Mouse (Mus musculus): Measurements from ENCODE around the gene Cstad. TPM values are rescaled to one million over a fixed set of nuclear protein-coding genes. Genes with fewer than 3 reads are reported as not detected.

Cstad gene
- polyA plus RNA-seq, 1 experiment = 0.51 TPM

DNA sequence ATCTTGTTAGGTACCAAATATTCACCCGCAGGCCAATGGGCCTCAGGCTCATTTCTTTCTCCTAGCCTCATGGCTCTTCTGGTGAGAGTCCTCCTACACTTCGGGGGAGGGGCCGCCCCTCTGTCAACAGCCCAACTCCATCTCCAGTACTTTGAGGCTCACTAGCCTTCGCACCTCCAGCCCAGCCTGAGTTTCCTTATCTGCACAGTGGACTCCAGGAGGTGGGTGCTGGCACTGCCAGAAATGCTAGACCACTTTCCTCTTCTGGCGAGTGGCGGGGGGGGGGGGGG is 10.9 kb downstream of the Cstad start:
- H3K36me3 ChIP-seq (ENCODE audit: control insufficient read depth, insufficient read depth, low read length) = no peaks in the 10 kb centered on the region
- H3K27ac ChIP-seq (ENCODE audit: control insufficient read depth, insufficient read depth, low read depth, low read length) = no peak overlapping the region
- no peak overlapping the region for H3K4me3 ChIP-seq (ENCODE audit: control insufficient read depth, low read depth, low read length)
- TF ChIP-seq POLR2A (IDR thresholded peaks at IDR 0.05; ENCODE audit: control insufficient read depth, low read depth, low read length) (no peak), CTCF (IDR thresholded peaks at IDR 0.05; ENCODE audit: control insufficient read depth, insufficient read depth, insufficient replicate concordance, low read depth, low read length) (no peak)
- no peaks in the 10 kb centered on the region for H3K27me3 ChIP-seq (ENCODE audit: control insufficient read depth, insufficient read depth, low read length)
- peaks cover 27% of the 10 kb centered on the region for H3K4me1 ChIP-seq (ENCODE audit: control insufficient read depth, insufficient read depth, low read length)

DNA sequence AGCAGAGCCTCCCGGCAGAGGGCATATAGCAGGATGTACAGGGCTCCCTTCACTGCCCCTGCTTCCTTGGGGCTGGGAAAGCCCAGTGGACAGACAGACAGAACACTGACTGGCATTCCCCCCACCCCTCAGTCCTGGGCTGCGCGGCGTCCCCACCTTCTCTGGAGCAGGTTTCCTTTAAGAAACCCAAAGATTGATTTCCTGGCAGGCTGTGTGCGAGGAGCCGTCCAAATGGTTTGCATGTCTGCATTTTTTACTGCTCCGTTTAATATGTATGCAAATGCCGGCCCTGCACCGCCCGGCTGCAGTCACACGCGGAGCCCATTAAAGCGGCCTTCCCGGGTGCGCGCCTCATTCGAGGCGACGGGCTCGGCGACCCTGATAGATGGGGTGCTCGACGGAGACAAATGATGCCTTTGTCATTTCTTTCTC is 11.8 kb downstream of the Cstad start:
- Histone ChIP-seq H3K4me3 (ENCODE audit: control insufficient read depth, low read depth, low read length) (no peak overlapping the region), H3K27ac (ENCODE audit: control insufficient read depth, insufficient read depth, low read depth, low read length) (no peak overlapping the region), H3K27me3 (ENCODE audit: control insufficient read depth, insufficient read depth, low read length) (no peaks in the 10 kb centered on the region), H3K36me3 (ENCODE audit: control insufficient read depth, insufficient read depth, low read length) (no peaks in the 10 kb centered on the region), H3K4me1 (ENCODE audit: control insufficient read depth, insufficient read depth, low read length) (peaks cover 19% of the 10 kb centered on the region)
- TF ChIP-seq POLR2A (IDR thresholded peaks at IDR 0.05; ENCODE audit: control insufficient read depth, low read depth, low read length) (no peak), CTCF (IDR thresholded peaks at IDR 0.05; ENCODE audit: control insufficient read depth, insufficient read depth, insufficient replicate concordance, low read depth, low read length) (no peak)

DNA sequence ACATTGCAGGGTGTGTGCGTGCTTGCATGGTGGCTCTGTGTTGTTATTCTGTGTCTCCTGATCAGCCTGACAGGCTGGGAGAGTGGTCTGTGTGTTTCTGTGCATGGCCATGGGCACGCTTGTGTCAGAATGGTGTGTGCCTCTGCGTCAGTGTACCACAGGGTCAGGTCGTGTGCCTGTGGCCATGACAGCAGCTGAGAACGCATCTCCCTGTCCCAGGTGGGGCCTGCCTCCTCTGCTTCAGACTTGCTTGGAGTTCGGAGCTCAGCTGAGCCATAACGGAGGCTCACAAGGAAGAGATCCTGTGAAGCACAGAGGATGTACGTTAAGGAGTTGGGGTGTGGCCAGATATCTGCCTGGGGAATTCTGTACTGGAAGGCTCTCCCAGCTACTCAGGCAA is 13.1 kb downstream of the Cstad start:
- H3K4me1 ChIP-seq (ENCODE audit: control insufficient read depth, insufficient read depth, low read length) = peaks cover 16% of the 10 kb centered on the region
- no peak overlapping the region for H3K4me3 ChIP-seq (ENCODE audit: control insufficient read depth, low read depth, low read length)
- H3K36me3 ChIP-seq (ENCODE audit: control insufficient read depth, insufficient read depth, low read length) = no peaks in the 10 kb centered on the region
- H3K27ac ChIP-seq (ENCODE audit: control insufficient read depth, insufficient read depth, low read depth, low read length) = no peak overlapping the region
- no peaks in the 10 kb centered on the region for H3K27me3 ChIP-seq (ENCODE audit: control insufficient read depth, insufficient read depth, low read length)
- TF ChIP-seq POLR2A (IDR thresholded peaks at IDR 0.05; ENCODE audit: control insufficient read depth, low read depth, low read length) (no peak), CTCF (IDR thresholded peaks at IDR 0.05; ENCODE audit: control insufficient read depth, insufficient read depth, insufficient replicate concordance, low read depth, low read length) (no peak)

DNA sequence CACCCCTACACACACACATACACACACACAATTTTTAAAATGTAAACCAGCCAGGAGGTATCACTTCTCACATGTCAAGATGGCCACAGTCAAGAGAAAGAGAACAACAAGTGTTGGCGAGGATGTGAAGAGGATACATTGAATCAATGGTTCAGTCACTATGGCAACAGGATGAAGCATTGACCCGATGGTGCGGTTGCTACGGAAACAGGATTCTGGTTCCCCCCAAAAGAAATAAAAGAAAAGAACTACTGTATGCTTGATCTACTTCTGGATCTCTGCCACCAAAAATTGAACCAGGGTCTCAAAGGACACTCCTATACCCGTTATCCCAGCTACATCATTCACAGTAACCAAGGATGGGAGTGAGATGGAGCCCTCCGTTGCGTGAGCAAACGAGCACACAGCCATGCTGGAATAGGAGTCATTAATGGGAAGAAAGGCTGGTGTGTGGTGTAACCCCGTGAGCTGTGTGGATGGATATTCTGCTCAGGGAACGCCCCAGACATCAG is 13.9 kb downstream of the Cstad start:
- peaks cover 21% of the 10 kb centered on the region for H3K4me1 ChIP-seq (ENCODE audit: control insufficient read depth, insufficient read depth, low read length)
- TF ChIP-seq CTCF (IDR thresholded peaks at IDR 0.05; ENCODE audit: control insufficient read depth, insufficient read depth, insufficient replicate concordance, low read depth, low read length) (no peak), POLR2A (IDR thresholded peaks at IDR 0.05; ENCODE audit: control insufficient read depth, low read depth, low read length) (no peak)
- H3K36me3 ChIP-seq (ENCODE audit: control insufficient read depth, insufficient read depth, low read length) = no peaks in the 10 kb centered on the region
- no peaks in the 10 kb centered on the region for H3K27me3 ChIP-seq (ENCODE audit: control insufficient read depth, insufficient read depth, low read length)
- H3K27ac ChIP-seq (ENCODE audit: control insufficient read depth, insufficient read depth, low read depth, low read length) = no peak overlapping the region
- no peak overlapping the region for H3K4me3 ChIP-seq (ENCODE audit: control insufficient read depth, low read depth, low read length)

- no peaks in the 10 kb centered on the region for H3K27me3 ChIP-seq (ENCODE audit: control insufficient read depth, insufficient read depth, low read length)
- no peak overlapping the region for H3K27ac ChIP-seq (ENCODE audit: control insufficient read depth, insufficient read depth, low read depth, low read length)
- H3K4me3 ChIP-seq (ENCODE audit: control insufficient read depth, low read depth, low read length) = peak overlapping the region; percentile 42
- peaks cover 10% of the 10 kb centered on the region for H3K4me1 ChIP-seq (ENCODE audit: control insufficient read depth, insufficient read depth, low read length)
- no peaks in the 10 kb centered on the region for H3K36me3 ChIP-seq (ENCODE audit: control insufficient read depth, insufficient read depth, low read length)
- TF ChIP-seq CTCF (IDR thresholded peaks at IDR 0.05; ENCODE audit: control insufficient read depth, insufficient read depth, insufficient replicate concordance, low read depth, low read length) (no peak), POLR2A (IDR thresholded peaks at IDR 0.05; ENCODE audit: control insufficient read depth, low read depth, low read length) (no peak)
These were observed 18.7 kb downstream of the Cstad start for GRCm38 (mm10) chr2:30613574-30613973.

DNA sequence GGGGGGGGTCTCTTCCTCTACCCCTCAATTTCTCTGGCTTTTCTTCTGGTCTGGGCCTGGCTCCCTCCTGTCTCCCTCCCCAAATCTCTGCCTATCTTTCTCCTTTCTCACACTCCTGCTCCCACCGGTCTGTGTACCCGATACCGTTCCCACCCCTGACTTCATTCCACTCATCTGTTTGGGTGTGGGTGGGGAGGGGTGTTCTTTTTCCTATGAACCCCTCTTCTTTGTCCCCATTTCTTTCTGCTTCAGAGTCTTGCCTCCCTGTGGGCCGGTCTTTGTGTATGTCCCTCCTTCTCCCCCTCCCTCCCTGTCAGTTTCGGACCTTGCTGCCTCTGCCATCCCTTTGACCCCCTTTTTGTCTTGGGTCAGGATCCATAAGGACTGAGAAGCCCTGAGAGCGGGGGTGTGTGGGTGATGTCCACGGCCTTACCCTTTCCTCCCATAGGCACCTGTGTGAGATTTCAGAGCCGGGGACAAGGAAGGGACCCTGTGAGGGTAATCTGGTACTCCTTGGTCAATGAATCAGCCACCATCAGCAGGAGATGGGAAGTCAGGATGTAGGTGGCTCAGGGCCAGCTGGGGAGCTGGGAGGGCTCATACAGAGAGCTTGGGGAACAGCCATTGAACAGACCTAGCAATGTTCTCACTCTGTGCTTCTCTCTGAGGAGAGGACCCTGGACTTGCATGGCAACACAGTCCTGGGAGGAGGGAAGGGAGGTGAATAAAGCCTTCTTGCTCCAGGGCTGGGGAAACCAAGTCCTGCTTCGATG is 19.5 kb downstream of the Cstad start:
- Histone ChIP-seq H3K27ac (ENCODE audit: control insufficient read depth, insufficient read depth, low read depth, low read length) (no peak overlapping the region), H3K27me3 (ENCODE audit: control insufficient read depth, insufficient read depth, low read length) (no peaks in the 10 kb centered on the region), H3K4me1 (ENCODE audit: control insufficient read depth, insufficient read depth, low read length) (peaks cover 10% of the 10 kb centered on the region), H3K4me3 (ENCODE audit: control insufficient read depth, low read depth, low read length) (no peak overlapping the region), H3K36me3 (ENCODE audit: control insufficient read depth, insufficient read depth, low read length) (no peaks in the 10 kb centered on the region)
- no peak for TF ChIP-seq CTCF (IDR thresholded peaks at IDR 0.05; ENCODE audit: control insufficient read depth, insufficient read depth, insufficient replicate concordance, low read depth, low read length)
- no peak for TF ChIP-seq POLR2A (IDR thresholded peaks at IDR 0.05; ENCODE audit: control insufficient read depth, low read depth, low read length)

- H3K4me1 ChIP-seq (ENCODE audit: control insufficient read depth, insufficient read depth, low read length) = peaks cover 10% of the 10 kb centered on the region
- H3K36me3 ChIP-seq (ENCODE audit: control insufficient read depth, insufficient read depth, low read length) = no peaks in the 10 kb centered on the region
These were observed 21.0 kb downstream of the Cstad start for GRCm38 (mm10) chr2:30615869-30616268.

More at GRCm38 (mm10) chr2:30615869-30616268, 21.0 kb downstream of the Cstad start:
- no peak for TF ChIP-seq POLR2A (IDR thresholded peaks at IDR 0.05; ENCODE audit: control insufficient read depth, low read depth, low read length)
- no peak for TF ChIP-seq CTCF (IDR thresholded peaks at IDR 0.05; ENCODE audit: control insufficient read depth, insufficient read depth, insufficient replicate concordance, low read depth, low read length)
- no peak overlapping the region for H3K4me3 ChIP-seq (ENCODE audit: control insufficient read depth, low read depth, low read length)
- H3K27ac ChIP-seq (ENCODE audit: control insufficient read depth, insufficient read depth, low read depth, low read length) = no peak overlapping the region
- H3K27me3 ChIP-seq (ENCODE audit: control insufficient read depth, insufficient read depth, low read length) = no peaks in the 10 kb centered on the region
